Mouse (Mus musculus) left cerebral cortex, postnatal 4 days (tissue): ENCODE measurements around the gene Ccdc27. TPM values are rescaled to one million over a fixed set of nuclear protein-coding genes. Genes with fewer than 3 reads are reported as not detected.

Experiments used
- DNase-seq: peaks from one replicate; pipeline ENCODE4 v3.0.0-alpha.2; 2022
- intact Hi-C: fragments of 180-260 bp; cut with DNase I; formaldehyde crosslinking; loops from one replicate; pipeline ENCODE4 v1.15.1; 2025
- total RNA-seq, 2 experiments: library from RNA; stranded (reverse); gene quantifications; 2 replicates each; pipeline ENCODE4 v1.2.3; 2021

Gene Ccdc27
- total RNA-seq, 2 experiments from 2014 or later, result 0.22 to 0.30 TPM

DNA sequence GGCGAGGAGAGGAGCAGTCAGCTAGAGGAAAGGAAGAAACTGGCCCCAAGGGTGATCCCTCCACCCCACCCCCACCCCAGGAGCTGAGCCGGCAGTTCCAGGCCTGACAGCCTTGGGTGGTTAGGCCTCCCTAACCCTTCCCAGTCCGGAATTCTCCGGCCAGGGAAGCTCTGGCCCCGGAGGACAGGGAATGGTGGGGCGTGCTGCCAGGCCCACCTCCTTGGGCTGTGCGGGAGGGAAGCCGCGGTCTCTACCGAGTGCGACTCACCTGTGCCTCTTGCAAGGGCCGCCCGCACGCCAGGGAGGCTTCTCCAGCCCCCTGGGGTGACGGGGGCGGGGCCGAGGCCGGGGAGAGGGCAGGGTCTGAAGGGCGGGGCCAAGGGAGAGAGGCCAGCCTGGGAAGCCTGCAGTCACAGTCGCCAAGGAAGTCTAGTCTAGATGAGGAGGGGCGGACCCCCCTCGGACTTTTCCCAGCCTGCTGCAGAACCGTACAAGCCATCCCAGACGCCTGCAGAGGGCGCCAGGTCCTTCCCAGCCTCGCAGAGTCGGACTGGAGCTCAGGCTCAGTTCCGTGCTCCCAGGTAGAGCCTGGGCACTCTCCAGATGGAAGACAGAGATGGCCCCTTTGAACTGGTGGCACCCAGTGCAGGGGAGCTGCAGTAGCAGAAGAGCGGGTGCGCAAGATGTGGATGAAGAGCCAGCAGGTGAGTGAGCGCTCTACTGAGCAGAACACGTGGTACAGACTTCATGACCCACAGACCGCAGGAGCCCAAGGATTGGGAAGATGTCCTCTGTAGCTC lies 16.6 kb downstream of the Ccdc27 start, which contains the start of gene Smim1:
Gene Smim1, minus strand, starts transcription at position 590 of the 800 bp plus-strand sequence.
- intact Hi-C loops, result no loop called here
- peak; percentile 69 for DNase-seq

DNA sequence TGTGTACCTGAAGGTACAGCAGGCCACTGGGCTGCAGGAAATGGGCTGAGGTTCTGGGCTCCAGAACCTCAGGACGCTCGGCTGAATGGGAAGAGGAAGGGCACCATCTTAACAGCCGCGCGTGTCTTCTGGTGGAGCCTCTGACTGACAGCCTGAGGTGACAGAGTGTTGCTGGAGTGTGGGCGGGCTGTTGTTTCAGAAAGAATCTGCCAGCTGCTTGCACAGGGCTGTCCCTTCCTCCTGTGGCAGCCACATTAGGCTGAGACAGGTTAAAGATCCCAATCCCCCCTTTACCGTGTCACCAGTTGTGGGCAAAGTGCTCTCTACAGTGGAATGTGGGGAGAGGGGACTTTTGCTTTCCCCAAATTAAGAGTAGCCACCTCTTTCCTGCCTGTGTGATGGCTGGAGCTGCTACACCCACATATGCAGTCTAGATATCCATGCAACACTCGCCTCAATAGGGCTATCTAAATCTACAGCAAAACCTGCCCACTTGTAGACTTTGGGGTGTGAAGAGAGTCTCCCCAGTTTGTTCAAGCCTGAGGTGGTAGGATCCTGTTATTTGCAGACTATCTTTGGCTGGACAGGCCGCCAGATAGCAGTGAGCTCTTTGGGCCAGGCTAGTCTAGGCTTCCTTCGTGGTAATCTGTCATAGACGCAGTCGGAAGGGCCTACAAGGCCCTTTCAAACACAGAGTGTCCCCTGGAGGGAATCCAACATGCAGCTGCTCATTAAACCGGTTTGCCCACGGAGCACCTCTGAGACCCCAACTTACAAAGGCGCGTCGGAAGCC lies 17.6 kb downstream of the Ccdc27 start:
- intact Hi-C loops, result no loop called here
- no peak for DNase-seq

DNA sequence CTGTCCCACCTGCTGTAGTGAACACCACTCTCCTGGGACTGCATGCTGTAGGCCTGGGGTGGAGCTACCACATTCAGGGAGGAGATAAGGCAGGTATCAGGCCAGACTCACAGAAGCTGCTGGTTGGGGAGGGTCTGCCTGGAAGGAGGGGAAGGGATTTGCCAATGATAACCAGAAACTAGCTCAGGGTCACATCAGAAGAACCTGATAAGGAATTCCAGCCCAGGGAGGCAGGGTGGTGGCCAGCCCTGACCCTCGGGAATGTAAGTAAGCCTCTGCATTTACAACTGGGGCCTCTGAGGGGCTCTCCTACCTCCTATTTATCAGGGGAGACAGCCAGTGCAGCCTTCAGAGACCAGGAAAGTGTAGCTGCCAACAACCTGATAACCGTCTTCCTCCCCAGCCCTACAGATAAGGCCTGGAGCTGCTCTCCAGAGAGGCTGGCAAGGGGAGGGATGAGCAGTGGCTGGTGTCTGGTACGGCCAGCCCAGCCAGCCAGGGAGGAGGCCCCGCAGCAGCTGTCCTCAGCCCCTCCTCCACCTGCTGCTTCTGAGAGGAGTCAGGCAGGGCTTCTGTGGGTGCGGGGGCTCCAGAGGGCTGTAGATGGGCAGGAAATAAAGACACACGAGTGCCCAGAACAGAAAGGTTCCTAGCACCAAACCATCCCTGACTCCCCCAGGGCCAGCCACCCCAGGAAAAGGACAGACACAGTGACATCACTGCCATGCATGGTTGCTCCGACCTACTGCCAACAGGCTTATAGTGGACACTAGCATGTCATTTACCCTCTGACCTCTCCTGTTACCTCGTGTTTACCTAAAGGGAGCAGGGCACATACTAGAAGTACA lies 18.5 kb downstream of the Ccdc27 start:
- peak; percentile 32 for DNase-seq
- intact Hi-C loops, result no loop called here

DNA sequence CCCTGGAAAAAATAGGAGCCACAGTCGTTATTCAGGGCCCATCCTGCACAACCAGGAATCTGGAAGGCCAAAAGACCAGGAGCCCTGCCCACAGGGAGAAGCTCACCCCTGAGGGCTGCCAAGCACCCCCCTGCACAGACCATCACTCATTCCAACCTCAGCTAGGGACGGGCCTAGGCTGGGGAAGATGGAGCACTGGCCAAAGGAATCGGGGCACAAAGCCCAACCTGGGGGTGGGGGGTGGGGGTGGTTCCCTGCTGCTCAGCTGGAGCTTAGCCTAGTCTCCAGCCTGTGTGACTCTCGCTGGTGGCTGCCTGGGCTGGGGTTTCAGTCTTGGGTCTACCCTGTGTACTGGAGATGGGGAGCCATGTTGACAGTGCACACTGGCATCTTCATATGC lies 19.6 kb downstream of the Ccdc27 start:
- intact Hi-C loops, result no loop called here
- peak; percentile 34 for DNase-seq

GRCm38 (mm10) chr4:154022407-154022806 lies 20.1 kb downstream of the Ccdc27 start:
- intact Hi-C loops, result no loop called here
- no peak for DNase-seq

DNA sequence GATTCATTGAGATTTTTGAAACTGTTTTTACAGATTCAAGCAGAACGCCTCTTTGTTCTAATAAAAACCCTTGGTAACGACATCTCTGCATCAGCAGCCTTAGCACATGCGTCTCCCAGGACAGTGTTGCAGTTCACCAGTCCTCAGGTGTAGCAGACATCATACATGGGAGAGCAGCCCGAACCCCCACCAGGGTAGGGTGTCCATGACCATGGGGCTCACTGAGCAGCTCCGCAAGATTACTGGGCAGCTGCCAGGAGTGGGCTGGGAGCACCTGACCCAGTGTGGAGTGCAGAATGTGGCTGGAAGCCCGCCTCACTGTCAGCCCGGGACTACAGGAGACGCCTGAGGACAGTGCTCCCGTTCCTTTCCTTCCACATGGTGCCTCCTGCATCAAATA lies 21.0 kb downstream of the Ccdc27 start:
- DNase-seq, result no peak
- intact Hi-C loops, result no loop called here

DNA sequence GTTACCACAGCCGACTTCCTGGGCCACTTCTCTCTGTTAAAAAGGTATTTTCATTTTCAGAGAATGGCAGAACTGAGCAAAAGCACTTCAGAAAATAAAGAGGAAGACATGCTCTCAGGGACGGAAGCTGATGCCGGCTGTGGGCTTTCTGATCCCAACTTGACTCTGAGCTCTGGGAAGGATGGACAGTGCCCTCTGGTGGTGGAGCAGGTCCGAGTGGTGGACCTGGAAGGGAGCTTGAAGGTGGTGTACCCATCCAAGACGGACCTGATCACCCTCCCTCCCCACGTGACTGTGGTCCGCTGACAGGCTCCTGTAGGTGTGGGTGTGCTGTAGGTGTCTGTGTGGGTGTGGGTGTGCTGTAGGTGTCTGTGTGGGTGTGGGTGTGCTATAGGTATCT lies 22.9 kb downstream of the Ccdc27 start:
- DNase-seq, result peak; percentile 36
- intact Hi-C loops, result no loop called here

GRCm38 (mm10) chr4:154015476-154015875 lies 27.0 kb downstream of the Ccdc27 start:
- DNase-seq, result no peak
- intact Hi-C loops, result no loop called here

- intact Hi-C loops, result no loop called here
- no peak for DNase-seq
These were observed 30.2 kb downstream of the Ccdc27 start for GRCm38 (mm10) chr4:154012132-154012882.

GRCm38 (mm10) chr4:154011646-154012089 lies 30.8 kb downstream of the Ccdc27 start, which contains the start of gene Lrrc47:
Gene Lrrc47, plus strand, starts transcription at chr4:154011731.
- intact Hi-C loops, result no loop called here
- peak; percentile 85 for DNase-seq

DNA sequence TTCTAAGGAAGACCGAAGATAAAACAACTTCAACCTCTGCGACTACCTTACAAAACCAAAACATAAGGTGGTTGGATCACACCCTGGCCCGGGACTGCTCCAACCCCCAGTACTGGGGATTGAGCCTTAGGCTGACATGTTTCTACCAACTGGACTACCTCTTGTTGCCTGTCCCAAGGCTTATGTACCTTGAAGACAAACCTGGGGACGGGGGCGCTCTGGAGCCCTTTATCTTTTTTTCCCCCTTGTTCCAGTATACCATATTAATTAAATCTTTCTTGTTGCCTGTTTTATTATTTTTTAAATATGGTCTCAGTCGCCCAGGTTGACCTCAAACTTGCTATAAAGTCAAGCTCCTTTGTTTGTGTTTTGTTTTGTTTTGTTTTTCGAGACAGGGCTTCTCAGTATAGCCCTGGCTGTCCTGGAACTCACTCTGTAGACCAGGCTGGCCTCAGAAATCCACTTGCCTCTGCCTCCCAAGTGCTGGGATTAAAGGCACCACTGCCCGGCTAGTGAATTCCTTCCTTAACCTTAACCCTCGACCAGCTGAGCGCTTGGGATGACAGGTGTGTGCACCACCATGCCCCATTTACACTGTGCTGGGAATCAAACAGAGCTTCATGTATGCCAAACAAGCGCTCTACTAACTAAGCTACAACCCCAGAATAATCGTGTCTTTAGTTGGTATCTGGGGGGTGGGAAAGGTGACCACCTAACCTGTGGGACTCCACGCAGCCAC lies 31.4 kb downstream of the Ccdc27 start:
- DNase-seq, result no peak
- intact Hi-C loops, result no loop called here

DNA sequence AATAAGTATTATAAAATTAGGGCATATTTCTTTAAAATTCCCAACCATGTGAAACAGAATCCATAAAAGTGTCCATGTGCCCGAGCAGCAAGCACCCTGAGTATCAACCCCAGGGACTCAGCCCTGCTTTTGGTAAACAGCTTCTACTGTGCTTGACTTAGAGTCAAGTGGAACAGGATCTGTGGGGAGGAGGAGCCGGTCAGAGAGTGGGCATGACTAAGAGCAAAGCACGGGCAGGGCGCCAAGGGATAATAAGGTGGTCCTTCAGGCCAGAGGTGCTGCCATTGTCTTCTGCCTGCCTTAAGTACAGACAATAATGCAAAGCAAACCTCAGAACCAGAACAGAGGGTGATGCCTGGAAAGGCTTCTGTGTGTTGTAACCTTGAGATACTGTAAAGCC lies 34.7 kb downstream of the Ccdc27 start:
- DNase-seq, result no peak
- intact Hi-C loops, result no loop called here

DNA sequence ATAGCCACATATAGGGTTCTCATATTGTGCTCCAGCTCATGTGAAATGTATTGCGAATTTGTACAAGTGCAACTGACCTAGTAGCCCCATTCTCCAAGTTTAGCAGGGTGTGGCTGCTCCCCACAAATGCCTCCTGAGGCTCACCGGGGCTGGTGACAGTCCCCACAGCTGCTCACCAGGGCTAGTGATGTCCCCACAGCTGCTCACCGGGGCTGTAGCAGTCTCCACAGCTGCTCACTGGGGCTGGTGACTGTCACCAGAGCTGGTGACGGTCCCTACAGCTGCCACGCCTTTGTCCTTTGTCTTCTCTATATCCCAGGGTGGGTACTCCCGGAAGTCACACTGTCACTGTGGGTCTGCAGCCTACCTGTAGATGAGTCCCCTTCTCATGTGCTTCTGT lies 36.2 kb downstream of the Ccdc27 start:
- DNase-seq, result no peak
- intact Hi-C loops, result no loop called here

DNA sequence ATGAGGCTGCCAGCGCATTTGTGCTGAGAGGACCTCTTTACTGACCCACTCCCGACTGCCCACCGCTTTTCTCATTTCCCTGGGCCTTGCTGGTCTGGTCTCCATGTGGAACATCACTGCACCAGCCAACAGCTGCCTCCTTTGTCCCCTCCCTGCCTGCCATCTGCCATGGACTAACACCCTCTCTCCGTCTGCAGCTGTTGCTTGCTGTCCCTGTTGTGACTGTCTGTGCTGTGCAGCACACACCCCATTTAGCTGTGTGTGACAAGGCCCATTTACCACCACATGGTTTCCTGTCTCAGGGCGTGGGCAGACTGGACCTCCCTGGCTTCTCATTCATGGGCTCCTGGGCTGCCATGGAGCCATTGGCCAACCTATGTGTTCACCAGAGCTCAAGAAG lies 37.0 kb downstream of the Ccdc27 start:
- intact Hi-C loops, result no loop called here

GRCm38 (mm10) chr4:153993505-153993904 lies 49.0 kb downstream of the Ccdc27 start:
- intact Hi-C loops, result no loop called here
- no peak for DNase-seq

More for the DNA sequence above, 37.0 kb downstream of the Ccdc27 start:
- DNase-seq, result no peak

DNA sequence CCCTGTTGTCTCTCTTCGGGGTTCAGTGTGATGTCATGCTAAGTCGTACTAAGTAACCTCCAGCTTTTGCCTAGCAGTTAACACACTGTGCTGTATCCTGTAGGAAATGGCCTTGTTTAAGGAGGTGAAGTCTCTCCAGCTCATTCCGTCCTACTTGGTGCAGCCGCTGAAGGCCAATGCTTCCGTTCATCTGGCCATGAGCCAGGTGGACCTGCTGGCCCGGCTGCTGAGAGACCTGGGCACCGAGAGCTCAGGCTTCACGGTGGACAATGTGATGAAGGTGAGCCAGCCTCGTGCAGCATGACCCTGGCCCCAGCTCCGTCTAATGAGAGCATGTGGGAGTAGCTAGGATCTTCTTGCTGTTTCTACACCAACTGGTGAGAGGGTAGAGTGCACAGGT lies 49.8 kb downstream of the Ccdc27 start:
- intact Hi-C loops, result no loop called here
- DNase-seq, result no peak

DNA sequence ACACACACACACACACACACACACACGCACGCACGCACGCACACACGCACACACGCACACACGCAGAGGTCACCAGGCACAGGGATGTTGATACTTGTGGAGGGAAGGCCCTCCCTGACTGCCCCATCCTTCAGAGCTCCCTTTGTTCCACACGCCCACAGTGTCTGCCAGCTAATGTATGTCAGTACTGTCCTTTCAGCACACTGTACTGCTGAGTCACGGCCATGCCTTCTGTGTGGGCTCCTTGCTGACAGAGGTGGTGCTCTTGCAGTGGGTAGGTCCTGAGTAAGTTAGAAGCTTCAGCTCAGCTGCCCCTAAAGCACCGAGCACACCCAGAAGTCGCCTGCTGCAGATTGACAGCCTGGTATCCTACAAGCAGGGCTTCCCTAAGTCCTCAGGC lies 62.0 kb downstream of the Ccdc27 start:
- intact Hi-C loops, result no loop called here
- no peak for DNase-seq

GRCm38 (mm10) chr4:153979243-153979642 lies 63.2 kb downstream of the Ccdc27 start:
- intact Hi-C loops, result no loop called here
- DNase-seq, result no peak
